Mouse (Mus musculus) ES-Bruce4 (cell line): ENCODE data around the gene Plcxd3.
"Not testable (repeated sequence)": the region's sequence is repeated elsewhere in the genome, so short reads cannot be mapped to it uniquely, and the experiment has no call there.

Experiments
- CTCF ChIP-seq: IDR thresholded peaks from one replicate; pipeline ENCODE4 v1.8.1; 2011; ENCODE audit warnings: low read depth, low read length
- POLR2A ChIP-seq: IDR thresholded peaks from one replicate; pipeline ENCODE4 v1.8.1; 2011; ENCODE audit warnings: low read length; ENCODE audit not compliant: insufficient read depth

DNA sequence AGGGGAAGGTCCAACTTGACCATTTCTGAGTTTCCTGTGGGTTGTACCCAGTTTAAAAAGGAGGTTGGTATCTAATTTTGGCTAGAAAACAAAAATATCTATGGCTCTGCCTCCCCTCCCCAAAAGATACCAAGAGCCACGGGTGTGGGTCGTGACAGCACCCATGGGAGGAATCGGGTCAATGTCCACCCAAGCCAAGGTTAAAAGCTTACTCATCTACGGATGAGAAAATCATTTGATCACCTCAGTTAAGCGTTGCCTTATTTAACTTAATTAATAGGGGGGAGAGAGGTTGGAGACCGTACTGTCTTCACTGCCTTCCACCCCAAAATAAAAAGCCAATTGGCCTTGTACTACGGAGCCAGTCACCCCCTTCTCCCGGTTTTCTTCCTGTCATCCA lies 223.4 kb downstream of the Plcxd3 start:
- not testable (repeated sequence) for TF ChIP-seq CTCF, POLR2A
